Mouse (Mus musculus) heart, postnatal 0 days (tissue): Measurements from ENCODE around the gene Sde2.

Experiments used
- CTCF ChIP-seq: IDR thresholded peaks from 2 replicates; pipeline ENCODE4 v1.5.1; 2016; ENCODE audit warnings: antibody characterized with exemption, control low read depth, low read depth
- EP300 ChIP-seq: IDR thresholded peaks from 2 replicates; pipeline ENCODE4 v1.6.1; 2016; ENCODE audit warnings: antibody characterized with exemption, low read depth

DNA sequence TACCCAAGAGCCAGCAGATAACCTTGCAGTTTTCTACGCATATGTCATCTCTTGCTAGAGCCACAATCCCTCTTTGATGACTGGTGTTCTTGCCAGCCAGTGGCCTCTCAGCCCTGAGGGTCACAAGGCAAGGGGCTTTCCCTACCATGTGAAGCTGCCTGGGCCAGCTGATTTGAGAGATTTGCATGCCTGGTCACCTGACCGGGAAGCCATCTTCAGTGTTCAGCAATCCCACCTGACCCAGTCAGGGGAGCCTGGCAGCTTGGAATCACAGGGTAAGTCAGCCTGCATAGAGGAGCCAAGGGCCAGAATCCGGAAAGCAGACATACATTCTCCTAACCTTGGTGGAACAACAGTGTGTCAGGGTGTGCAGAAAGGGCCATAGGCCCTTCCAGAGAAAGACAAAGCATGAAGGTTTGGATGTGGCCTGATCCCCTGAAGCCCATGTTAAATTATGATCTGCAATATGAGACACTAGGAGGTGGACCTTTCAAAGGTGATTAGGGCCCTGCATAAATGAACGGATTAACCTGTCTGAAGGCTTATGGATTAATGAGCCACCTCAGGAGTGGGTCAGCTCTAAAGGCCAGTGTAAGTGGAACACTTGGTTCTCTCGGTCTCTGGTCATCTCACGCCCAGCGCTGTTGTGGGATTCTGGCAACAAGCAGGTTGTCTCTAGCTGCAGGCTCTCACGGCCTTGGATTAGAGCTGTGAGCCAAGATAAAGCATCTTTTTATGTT, 9.2 kb upstream of the Sde2 start:
- no peak for TF ChIP-seq EP300
- no peak for TF ChIP-seq CTCF
